Mouse (Mus musculus): ENCODE measurements around the gene Tgif2.
"Not testable (repeated sequence)": the region's sequence is repeated elsewhere in the genome, so short reads cannot be mapped to it uniquely, and the experiment has no call there.

The Tgif2 gene

DNA sequence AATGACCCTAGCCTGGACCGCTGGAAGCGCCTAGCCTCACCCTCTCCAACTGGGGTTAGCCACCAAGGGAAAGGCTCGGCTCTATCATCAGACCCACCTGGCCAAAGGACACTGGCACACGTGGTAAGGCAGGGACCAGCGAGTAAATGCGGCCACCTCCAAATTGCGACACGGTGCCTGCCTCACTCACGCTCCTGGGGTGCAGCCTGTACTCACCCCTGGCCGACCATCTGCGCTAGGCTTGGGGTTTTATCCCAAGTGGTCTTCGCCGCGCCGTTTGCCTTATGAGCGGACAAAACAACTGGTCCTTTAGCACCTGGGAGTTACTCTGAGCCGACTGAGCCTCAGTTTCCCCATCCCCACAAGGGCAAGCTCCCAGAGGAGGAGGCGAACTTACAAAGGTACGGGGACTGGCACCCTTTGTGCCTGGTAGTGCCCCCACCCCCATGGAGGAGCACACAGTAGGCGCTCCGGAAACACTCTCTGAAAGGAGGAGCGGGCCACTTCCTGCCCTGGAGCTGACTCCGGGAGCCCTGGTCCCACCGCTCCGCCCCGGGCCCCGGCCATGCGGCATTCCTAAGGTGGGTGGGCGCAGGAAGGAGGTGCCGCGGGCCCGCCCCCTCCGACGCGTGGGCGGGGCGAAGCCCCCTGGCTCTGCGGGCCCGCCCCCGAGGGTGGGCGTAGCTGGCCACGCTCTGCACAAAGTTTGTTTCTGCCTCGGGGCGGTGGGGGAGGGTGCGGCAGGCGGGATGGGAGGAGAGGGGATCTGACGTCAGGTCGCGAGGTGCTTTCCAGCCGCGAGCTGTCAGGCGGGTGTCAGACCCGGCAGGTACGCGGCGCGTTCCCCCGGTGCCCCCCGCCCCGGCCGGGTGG is at the start of gene Tgif2:
Gene Tgif2 (plus strand): TSS at position 689 of the 873 bp plus-strand sequence.
- peak; percentile 90 for DNase-seq

DNA sequence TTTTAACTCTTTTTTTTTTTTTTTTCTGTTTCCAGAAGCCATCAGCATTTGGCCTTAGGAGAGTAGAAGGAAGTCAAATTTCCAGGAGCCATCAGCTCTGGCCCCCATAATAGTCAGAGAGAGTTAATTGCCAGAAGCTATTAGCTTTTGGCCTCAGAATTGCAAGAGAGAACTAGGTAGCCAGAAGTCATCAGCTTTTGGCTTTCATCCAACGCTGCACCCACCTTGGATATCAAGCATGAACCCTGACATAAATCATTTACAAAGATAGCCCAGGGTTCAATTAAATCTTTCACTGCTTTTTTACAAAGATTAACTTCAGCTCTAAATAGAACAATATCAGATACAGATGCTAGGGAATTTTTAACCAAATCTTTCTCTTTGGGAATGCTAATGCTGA is 41.3 kb upstream of the Tgif2 start:
- no peak for DNase-seq

DNA sequence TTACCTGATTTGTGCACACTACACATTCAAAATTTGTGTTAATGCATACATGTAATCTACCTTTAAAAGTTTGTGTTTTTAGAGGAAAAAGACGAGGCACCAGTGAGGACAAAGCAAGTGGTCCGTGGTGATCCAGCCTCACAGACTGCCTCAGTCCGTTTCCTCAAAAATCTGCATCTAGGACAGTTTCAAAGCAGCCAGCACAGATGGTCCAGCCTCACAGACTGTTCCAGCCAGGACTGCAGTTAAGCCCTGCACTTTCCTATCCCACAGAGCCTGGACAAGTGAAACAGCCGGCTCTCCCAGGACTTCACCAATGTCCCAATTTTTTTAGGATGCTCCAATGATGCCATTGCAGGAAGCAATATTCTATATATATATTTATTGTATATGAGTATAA is 38.8 kb upstream of the Tgif2 start:
- no peak for DNase-seq

DNA sequence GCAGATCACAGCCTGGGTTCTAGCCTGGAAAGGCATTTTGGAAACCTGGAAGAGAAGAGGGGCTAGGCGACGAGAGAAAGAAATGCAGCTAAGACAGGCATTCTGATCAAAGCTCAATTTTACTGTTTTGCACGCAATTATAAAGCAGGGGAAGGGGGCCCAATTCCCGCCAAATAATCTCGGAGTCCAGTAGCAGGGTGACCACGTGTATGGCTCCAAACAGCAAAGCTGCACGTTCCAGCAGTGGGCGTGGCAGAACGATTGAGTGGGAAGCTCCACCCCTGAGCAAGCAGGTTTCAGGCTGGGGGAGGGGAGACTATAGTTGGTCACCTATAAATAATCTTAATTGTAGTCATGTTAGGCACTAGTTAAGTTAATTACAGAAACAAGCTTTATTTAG is 37.7 kb upstream of the Tgif2 start:
- not testable (repeated sequence) for DNase-seq

DNA sequence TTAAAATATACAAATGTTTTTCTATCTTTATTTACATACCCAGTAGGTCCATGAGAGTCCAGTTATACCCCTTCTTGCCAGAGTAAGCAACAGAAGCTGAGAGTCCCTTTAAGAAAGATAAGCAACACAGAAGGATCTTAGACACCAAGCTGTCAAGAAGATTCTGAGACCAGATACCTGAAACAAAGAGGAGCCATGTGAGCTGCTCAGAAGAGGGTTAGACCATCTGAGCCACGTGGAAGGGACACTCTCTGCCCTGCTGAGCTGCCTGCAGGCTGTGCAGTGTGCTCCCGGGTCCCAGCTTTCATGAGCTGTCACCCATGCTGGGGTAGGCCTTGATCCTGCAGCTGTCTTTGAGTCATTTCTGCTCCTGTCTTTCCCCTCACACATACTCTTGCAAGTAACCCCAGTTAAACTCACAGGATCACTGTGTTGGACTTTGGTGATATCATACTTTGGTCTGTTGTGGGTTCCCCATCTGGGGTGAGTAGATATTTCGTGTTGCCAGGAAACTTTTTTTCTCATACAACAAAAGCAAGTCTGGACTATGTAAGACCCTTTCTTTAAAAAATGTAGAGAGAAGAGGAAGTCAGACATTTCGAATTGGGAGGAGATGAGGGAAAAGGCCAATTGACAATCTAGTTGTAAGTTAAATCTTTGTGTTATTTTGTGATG is 36.0 kb upstream of the Tgif2 start:
- no peak for DNase-seq

DNA sequence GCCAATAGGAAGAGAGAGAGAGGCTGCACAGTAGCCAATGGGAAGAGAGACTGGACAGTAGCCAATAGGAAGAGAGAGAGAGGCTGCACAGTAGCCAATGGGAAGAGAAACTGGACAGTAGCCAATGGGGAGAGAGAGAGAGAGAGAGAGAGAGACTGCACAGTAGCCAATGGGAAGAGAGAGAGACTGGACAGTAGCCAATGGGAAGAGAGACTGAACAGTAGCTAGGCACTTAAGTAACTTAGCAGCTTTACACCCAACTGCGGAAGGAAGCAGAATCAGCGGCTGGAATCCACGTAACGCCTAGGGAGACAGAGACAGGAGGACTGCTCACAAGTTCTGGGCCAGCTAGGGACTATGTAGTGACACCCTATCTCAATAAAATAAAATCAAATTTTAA is 35.2 kb upstream of the Tgif2 start:
- DNase-seq, result no peak

DNA sequence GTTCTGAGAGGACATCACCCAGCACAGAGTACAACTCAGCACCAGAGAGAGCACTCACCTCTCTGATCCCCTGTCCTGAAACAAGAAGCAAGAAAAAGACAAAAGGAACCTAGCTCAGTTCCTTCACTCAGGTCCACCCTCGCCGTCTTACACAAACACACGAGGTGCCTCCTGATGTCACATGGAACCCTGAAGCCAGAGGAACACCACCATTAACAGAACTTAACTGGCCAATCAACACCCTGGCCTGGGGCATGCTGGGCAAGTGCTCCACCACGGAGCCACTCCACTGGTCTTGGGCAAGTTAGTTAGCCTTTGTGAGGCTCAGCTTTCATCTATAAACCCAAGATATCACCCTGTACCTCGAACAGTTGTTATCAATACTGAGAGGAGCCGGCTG is 32.9 kb upstream of the Tgif2 start:
- no peak for DNase-seq

DNA sequence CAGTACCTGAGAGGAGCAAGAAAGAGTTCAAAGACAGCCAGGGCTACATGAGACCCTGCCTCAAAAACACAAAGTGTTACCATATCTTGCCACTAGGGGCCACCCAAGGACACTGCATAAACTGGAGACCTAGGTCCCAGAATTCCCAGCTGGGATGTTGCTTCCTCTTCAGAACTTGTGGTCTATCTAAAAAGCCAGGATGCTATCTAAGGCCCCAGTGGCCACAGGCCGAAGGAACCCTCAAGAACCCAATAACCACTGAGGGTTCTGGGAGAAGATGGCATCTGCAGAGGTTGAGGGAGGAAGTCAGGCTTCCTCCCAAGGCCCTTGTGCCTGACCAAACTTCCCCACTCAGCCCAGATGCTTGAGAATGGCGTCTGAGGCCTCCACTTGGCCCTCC is 30.2 kb upstream of the Tgif2 start:
- DNase-seq, result peak; percentile 71

DNA sequence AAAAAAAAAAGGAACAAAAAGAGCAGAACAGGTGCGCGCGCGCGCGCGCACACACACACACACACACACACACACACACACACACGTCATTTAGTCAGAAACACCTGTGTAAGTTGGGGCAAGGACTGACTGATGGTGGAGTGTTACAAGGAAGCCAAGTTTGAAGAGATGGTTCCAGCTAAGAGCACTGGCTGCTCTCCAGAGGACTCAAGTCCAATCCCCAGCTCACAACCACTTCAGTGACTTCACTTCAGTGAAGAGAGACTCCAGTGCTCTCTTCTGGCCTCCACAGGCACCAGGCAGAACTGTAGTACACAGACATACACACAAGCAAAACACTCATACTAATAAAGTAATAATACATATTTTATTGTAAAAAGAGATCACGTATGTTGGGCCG is 29.1 kb upstream of the Tgif2 start:
- no peak for DNase-seq

DNA sequence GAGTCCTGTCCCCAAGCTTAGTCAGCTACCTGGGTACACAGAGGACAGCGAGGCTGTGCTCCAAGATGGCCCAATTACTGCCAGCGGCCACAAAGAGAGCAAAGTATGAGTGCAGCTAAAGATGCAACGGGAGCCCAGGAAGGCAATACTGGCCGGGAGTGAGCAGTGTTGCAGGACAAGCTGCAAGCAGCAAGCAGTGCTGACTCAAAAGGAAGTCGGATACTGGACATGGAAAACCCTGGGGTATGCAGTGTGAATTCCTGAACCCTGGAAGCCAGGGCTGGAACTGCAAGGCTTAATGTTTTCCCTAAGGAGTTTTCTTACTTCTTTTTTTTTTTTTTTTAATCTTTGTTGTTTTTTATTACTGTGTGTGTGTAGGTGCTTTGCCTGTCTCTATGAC is 28.3 kb upstream of the Tgif2 start:
- no peak for DNase-seq

DNA sequence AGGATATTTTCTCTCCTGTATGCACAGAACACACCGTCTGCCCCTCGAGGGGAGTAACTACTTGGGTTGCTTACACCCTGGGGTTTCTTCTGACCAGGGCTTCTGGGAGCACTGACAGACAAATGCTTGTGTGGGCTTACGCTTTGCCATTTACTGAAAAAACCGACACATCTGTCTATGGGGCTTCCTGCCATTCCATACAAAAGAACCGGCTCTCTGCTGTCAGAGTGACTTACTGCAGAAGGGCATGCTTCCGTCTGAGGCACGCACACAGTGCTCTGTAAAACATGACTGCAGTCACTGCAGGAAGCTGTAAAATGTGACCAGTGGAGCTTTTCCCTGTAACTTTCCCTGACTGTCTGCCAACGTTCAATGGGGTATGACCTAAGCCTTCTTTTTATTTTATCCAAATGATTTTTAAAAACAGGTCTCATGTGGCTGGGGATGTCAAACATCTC is 25.4 kb upstream of the Tgif2 start:
- no peak for DNase-seq

DNA sequence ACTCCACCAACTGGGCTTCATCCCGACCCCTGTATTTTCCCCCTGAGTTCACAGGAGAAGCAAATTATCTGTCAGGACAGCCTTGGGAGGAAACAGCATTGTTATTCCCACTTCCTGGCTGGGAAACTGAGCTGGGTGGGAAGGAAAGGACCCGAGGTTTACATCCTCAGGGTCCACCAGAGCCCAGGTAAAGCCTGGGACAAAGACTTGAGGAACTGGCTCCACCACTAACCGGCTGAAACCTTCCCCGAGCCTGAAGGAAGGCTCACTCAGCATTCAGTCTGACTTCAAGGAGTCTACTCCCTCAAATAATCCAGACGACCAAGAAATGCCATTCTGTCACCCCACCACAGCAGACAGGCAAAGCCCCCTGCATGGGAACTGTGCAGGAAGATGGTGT is 24.9 kb upstream of the Tgif2 start:
- no peak for DNase-seq

DNA sequence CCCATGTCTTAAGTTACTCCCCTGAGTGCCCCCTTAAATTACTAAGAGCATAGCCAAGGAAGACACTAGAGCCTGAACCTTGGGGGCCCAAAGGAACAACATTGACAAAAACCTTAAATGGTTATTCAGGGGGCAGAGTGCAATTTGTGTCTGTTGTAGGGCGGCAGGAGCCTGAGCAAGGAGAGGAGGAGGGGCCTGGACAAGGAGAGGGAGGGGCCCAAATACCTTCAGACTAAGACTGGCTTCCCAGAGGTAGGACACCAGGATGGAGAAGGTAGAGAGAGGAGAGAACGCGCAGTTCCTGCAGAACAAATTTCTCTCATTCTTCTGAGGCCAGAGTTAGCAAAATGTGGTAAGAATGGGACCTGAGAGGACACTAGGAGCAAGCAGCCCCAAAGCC is 24.4 kb upstream of the Tgif2 start:
- no peak for DNase-seq

DNA sequence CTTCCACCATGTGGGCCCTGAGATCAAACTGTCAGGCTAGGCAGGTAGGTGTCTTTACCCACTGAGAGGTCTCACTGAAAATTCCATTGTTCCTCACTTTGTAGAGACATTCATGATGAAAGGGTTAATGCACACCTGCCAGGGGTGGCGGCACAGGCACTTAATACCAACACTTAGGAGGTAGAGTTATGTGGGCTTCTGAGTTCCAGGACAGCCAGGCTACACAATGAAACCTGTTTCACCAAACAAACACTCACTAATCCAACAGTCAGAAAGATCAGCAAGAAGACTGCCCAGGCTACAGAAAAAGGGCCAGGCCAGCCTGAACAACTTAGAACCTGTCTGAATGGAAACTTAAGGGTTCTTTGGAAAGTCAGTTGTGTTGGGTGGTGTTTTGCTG is 23.7 kb upstream of the Tgif2 start:
- DNase-seq, result no peak

DNA sequence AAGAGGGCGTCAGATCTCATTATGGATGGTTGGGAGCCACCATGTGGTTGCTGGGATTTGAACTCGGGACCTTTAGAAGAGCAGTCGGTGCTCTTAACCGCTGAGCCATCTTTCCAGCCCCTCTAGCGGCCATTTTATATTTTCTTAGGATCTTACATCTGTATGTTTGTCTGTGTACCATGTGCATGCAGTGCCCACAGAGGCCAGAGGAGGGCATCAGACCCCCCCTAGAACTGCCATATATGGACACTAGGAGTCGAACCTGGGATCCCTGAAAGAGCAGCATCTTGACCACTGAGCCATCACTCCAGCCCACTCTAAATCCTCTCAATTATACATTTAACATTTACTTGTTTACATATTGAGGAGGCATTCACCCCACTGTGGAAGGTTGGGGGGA is 14.7 kb upstream of the Tgif2 start:
- not testable (repeated sequence) for DNase-seq

DNA sequence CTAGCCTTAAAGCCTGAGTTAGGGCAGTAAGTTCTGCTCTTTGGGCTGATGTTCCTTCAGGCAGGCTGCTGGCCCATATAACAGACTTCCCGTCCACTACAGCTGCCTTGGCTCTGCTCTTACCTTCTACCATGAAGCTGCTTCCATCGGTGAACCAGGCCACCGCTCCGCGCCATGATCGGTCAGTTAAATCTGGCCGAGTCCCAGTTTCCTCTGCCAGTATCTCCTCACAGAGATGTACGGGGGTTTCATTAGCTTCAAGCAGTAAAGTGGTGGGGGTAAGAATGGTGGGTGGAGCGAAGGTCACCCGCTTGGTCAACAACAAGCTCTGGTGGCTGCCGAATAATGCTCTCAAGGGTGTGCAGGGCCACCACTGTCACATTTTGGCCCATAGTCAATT is 5.5 kb upstream of the Tgif2 start:
- no peak for DNase-seq

DNA sequence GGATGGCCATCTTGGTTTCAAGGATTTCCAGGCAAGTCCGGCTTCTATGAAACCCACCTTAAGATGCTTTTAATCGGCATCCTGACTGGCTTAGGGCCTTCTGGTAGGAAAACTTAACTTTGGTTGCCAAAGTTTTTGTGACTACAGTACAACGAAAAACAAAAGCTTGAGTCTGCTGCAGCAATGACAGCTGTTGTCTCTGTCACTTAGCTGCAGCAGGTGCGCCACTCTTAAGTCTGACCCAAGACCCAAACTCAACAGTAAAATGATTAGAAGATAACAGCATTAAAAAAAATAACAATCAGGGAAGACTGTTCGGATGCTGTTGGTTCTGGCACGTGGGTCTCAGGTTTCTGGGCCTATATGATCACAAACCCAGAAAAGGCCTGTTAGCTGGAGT is 968 bp upstream of the Tgif2 start:
- no peak for DNase-seq

DNA sequence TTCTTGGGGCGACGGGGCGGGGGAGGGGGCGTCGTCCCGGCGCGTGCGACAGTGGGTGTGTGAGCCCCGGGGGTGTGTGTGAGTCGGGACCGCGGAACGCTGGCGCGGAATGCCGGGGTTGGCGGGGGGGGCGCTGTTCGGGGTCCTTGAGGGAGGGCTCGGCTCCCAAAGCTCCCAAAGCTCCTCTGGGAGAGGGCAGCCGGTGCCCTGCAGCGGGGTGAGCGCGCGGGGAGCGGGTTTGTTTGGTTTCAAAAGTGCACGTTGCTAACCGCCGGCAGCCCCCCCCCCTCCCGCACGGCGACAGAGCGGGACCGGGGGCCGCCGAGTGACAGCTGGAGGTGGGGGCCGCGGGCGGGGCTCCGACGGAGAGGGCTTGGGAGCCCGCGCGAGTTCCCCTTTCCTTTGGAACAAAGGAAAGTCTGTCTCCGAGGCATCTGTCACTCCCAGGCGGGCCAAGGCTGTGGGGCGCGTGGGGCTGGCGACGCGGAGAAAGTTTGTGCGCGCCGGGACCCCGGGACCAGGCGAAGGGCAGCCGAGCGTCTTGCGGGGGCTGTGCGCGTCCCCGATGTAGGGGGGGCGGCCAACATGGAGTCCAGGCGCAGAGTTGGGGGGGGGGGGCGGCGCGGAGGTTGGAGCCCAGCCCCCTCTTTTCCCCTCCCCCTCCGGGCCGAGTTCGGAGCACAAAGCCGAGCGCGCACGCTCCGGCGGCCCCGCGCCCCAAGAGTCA is 657 bp downstream of the Tgif2 start:
- DNase-seq, result peak; percentile 60

DNA sequence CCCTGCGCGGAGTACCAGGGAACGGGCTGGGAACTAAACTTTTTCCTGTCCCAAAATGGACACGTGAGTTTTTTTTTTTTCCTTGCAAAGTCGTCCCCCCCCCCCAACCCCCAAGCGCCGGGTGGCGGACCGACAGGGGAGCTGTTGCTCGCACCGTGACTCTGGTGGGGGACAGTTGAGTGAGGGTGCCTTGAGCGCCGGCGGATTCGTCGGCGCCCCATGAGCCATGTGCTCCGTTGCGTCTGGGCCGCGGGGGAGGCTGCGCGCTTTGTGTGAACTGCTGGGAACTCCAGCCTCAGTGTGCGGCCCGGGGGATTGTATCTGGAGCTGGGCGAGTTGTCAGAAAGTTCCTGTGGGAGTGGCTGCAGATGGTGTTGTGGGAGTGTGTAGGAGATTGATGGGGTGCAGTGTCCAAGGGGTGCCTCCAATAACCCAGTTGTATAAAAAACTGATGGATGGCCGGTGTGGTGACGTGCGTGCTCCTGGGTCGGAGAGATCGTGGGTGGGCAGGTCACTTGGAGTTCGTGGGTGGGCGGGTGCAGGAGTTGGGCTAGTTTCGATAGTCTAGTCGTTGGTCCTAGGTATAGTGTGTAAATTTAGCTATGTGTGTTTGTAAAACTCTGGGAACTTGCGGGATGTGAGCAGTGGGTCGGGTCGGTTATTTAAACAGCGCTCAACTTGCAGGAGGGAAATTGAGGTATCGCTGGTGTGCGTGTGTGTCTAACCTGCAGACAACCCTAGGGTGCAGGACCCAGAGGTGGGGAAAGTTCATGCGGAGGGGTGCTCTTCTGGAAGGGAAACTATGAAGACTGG is 1.4 kb downstream of the Tgif2 start:
- DNase-seq, result peak; percentile 64

DNA sequence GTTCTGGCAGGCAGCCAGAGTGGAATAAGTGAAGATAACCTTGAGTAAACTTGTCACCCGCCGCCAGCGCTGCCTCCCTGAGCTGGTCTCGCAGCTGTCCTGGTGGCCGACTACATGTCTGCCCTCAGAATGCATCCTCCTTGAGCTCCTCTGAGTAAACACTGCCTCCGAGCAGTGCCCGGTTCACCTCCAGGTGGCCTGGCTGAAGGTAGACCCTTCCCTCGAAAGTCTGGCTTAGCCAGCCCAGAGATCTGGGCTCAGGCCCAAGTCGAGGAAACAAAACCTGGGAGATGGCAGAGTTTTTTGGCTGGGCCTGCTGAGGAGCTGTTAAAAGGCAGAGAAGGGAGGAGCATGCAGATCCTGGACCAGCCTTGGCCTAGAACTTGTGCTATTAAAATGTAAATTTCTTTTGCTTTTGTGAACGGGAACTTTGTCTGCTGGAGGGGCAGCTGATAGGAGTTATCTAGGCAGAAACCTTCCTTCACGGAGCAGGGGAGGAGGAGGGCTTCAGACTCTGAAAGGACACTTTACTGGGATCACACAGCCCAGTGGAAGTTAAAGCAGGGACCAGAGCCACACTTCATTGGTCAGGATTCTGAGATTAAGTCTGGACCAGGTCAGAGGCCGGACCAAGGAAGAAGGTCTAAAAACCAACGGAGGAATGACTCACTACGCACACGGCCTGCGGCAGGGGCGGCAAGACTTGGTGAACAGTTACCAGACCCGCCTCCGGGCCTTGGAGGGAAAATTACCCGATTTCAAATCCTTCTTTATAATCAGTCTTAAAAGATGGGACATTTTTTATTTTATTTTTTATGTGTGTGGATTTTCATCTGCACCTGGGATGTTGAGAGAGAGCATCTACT is 2.3 kb downstream of the Tgif2 start:
- DNase-seq, result peak; percentile 38

DNA sequence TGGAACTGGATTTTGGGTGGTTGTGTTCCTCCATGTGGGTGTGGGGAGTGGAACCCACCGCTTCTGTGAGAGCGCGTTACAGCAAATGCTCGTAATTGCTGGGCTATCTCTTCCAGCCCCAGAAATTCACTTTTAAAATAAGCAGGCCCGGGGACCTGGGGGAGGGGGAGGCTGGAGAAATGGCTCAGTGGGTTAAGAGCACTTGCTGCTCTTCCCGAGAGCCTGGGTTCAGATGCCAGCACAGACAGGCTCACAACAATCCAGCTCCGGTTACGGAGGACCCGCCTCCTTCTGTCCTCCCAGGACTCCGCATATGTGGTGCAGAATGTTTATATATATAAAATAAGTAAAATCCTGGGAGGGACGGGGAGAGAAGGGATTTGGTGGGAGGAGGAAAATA is 2.9 kb downstream of the Tgif2 start:
- no peak for DNase-seq

DNA sequence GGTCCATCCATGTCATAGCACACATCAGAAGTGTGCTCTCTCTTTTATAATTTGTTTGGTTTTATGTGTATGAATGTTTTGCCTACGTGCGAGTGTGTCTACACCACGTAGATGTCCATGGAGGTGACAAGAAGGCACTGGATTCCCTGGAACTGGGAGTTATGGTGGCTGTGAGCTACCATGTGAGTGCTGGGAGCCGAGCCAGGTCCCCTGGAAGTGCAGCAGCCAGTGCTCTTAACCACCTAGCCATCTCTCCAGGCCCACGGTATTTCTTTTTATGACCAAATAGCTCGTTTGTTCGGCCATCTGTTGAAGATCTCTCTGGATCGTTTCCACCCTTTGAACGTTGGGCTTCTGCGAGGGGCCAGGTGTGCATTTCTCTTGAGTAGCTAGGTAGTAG is 3.5 kb downstream of the Tgif2 start:
- no peak for DNase-seq

Data from thymus, postnatal 25 days (tissue).